18 mouse cellular contexts compared by ENCODE assay signal in genomic region chr5:143537022-143537421, GRCm38 (mm10).
"Had no signal": no experiment of that assay in that cellular context is flagged by ENCODE, and none has a peak within 500 bp of the region (broad histone marks: within the 10 kb centered on the region; RNA-seq: fewer than 3 reads in every experiment).

No protein-coding gene starts in this region.

- H3K27ac ChIP-seq: left cerebral cortex, adult 2 months; liver, embryonic 13.5 days; macrophage; neural tube, embryonic 12.5 days; neural tube, embryonic 15.5 days had no signal

- H3K4me2 ChIP-seq: liver, embryonic 13.5 days; lung, embryonic 14.5 days; midbrain, embryonic 11.5 days; neural tube, embryonic 12.5 days; neural tube, embryonic 15.5 days had no signal

- DNase-seq: kidney, adult 2 months; kidney, postnatal 10 days; kidney, postnatal 36 days; layer of hippocampus, postnatal 36 days; liver, embryonic 13.5 days; lung, embryonic 14.5 days; midbrain, embryonic 14.5 days; retina, postnatal 1 day; right cerebral cortex, postnatal 25 days; spleen, adult 18-20 months; thymus, adult 18-20 months; thymus, postnatal 36 days had no signal

- H3K9me3 ChIP-seq: liver, embryonic 13.5 days; neural tube, embryonic 12.5 days; neural tube, embryonic 15.5 days had no signal

- H3K9ac ChIP-seq: liver, embryonic 13.5 days; lung, embryonic 14.5 days; neural tube, embryonic 12.5 days; neural tube, embryonic 15.5 days had no signal

- ATAC-seq: lung, postnatal 0 days had no signal

- H3K27me3 ChIP-seq: neural tube, embryonic 12.5 days; neural tube, embryonic 15.5 days had no signal

- H3K4me1 ChIP-seq: neural tube, embryonic 12.5 days; neural tube, embryonic 15.5 days had no signal

- H3K36me3 ChIP-seq: liver, embryonic 13.5 days; neural tube, embryonic 12.5 days; neural tube, embryonic 15.5 days had no signal

- H3K4me3 ChIP-seq: left cerebral cortex, adult 2 months; liver, embryonic 13.5 days; neural tube, embryonic 12.5 days; neural tube, embryonic 15.5 days had no signal
